Mouse (Mus musculus): ENCODE data around the gene Tm7sf3. TPM values are rescaled to one million over a fixed set of nuclear protein-coding genes. Genes with fewer than 3 reads are reported as not detected.

Gene Tm7sf3
- polyA plus RNA-seq, 1 experiment, result 6.5 TPM

DNA sequence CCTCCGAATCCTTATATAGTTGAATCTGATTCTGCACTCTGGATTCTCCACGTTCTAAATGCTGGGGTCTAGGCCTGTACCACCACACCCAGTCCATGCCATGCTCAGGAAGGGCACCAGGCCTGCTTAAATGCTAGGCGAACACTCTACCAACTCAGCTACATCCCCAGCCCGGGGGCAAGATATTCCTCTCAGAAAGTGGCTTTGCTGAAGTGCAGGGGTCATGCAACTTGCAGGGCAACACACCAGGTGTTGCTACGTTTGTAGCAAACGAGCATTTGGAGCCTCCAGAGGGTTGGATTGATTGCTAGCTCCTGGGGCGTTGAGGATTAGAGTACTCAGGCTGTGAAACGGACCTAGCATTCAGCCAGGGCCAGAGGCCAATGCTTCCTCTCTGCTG is 9.5 kb downstream of the Tm7sf3 start:
- Histone ChIP-seq H3K4me1 (ENCODE audit: control insufficient read depth, insufficient read depth, low read length) (no peaks in the 10 kb centered on the region; the same call in 1 of the 2 replicates), H3K27ac (ENCODE audit: control insufficient read depth, insufficient read depth, low read depth, low read length) (no peak overlapping the region), H3K4me3 (ENCODE audit: control insufficient read depth, low read depth, low read length) (no peak overlapping the region), H3K36me3 (ENCODE audit: control insufficient read depth, insufficient read depth, low read length) (no peaks in the 10 kb centered on the region), H3K27me3 (ENCODE audit: control insufficient read depth, insufficient read depth, low read length) (no peaks in the 10 kb centered on the region)
- no peak for TF ChIP-seq POLR2A (IDR thresholded peaks at IDR 0.05; ENCODE audit: control insufficient read depth, low read depth, low read length)
- TF ChIP-seq CTCF (IDR thresholded peaks at IDR 0.05; ENCODE audit: control insufficient read depth, insufficient read depth, insufficient replicate concordance, low read depth, low read length), result no peak

- no peak overlapping the region for H3K27ac ChIP-seq (ENCODE audit: control insufficient read depth, insufficient read depth, low read depth, low read length)
Observed at GRCm38 (mm10) chr6:146632403-146632802, 10.2 kb downstream of the Tm7sf3 start.

DNA sequence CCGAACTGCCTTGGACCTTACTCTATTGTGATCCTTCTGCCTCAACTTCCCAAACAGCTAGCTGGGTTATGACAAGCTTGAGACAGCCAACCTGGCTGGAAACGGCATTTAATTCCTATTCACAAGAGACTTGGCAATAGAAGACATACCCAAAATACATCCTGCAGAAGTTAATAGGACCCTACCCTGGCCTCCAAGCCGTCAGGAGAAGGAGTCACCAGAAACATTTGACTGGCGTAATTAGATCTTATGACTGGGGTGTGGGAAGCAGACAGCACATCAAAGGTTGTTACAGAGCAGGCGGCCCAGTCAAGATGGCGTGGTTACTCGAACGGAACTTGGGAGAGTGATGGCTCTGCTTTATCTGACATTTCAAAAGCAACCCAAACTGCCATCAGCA is 10.8 kb downstream of the Tm7sf3 start:
- TF ChIP-seq POLR2A (IDR thresholded peaks at IDR 0.05; ENCODE audit: control insufficient read depth, low read depth, low read length) (no peak), CTCF (IDR thresholded peaks at IDR 0.05; ENCODE audit: control insufficient read depth, insufficient read depth, insufficient replicate concordance, low read depth, low read length) (no peak)
- Histone ChIP-seq H3K36me3 (ENCODE audit: control insufficient read depth, insufficient read depth, low read length) (no peaks in the 10 kb centered on the region), H3K27me3 (ENCODE audit: control insufficient read depth, insufficient read depth, low read length) (no peaks in the 10 kb centered on the region), H3K4me3 (ENCODE audit: control insufficient read depth, low read depth, low read length) (no peak overlapping the region), H3K4me1 (ENCODE audit: control insufficient read depth, insufficient read depth, low read length) (no peaks in the 10 kb centered on the region; the same call in 1 of the 2 replicates), H3K27ac (ENCODE audit: control insufficient read depth, insufficient read depth, low read depth, low read length) (no peak overlapping the region)

More at GRCm38 (mm10) chr6:146632403-146632802, 10.2 kb downstream of the Tm7sf3 start:
- no peaks in the 10 kb centered on the region; the same call in 1 of the 2 replicates for H3K4me1 ChIP-seq (ENCODE audit: control insufficient read depth, insufficient read depth, low read length)
- H3K4me3 ChIP-seq (ENCODE audit: control insufficient read depth, low read depth, low read length), result no peak overlapping the region
- TF ChIP-seq POLR2A (IDR thresholded peaks at IDR 0.05; ENCODE audit: control insufficient read depth, low read depth, low read length), result no peak
- TF ChIP-seq CTCF (IDR thresholded peaks at IDR 0.05; ENCODE audit: control insufficient read depth, insufficient read depth, insufficient replicate concordance, low read depth, low read length), result no peak
- no peaks in the 10 kb centered on the region for H3K27me3 ChIP-seq (ENCODE audit: control insufficient read depth, insufficient read depth, low read length)
- no peaks in the 10 kb centered on the region for H3K36me3 ChIP-seq (ENCODE audit: control insufficient read depth, insufficient read depth, low read length)

DNA sequence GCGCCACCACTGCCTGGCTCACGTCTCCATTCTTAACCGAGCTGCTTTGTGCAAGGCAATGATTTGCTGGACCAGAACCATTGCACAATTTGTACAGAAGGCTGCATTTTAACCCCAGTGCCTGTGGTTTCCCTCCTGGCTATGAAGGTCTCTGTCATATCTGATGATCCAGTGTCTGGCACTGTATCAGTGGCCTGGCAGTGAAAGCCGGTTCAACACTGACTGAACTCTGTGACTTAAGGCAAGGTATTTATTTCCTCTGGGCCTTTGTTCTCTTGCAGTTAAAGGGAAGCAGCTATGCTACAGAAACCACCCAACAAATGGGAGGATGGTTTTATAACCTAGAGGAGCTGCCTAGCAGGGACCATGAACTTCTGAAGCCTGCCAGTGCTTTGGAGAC is 11.7 kb downstream of the Tm7sf3 start:
- TF ChIP-seq CTCF (IDR thresholded peaks at IDR 0.05; ENCODE audit: control insufficient read depth, insufficient read depth, insufficient replicate concordance, low read depth, low read length), result no peak
- TF ChIP-seq POLR2A (IDR thresholded peaks at IDR 0.05; ENCODE audit: control insufficient read depth, low read depth, low read length), result no peak
- H3K36me3 ChIP-seq (ENCODE audit: control insufficient read depth, insufficient read depth, low read length), result no peaks in the 10 kb centered on the region
- H3K4me1 ChIP-seq (ENCODE audit: control insufficient read depth, insufficient read depth, low read length), result no peaks in the 10 kb centered on the region; the same call in 1 of the 2 replicates
- H3K27ac ChIP-seq (ENCODE audit: control insufficient read depth, insufficient read depth, low read depth, low read length), result no peak overlapping the region
- no peaks in the 10 kb centered on the region for H3K27me3 ChIP-seq (ENCODE audit: control insufficient read depth, insufficient read depth, low read length)
- no peak overlapping the region for H3K4me3 ChIP-seq (ENCODE audit: control insufficient read depth, low read depth, low read length)

DNA sequence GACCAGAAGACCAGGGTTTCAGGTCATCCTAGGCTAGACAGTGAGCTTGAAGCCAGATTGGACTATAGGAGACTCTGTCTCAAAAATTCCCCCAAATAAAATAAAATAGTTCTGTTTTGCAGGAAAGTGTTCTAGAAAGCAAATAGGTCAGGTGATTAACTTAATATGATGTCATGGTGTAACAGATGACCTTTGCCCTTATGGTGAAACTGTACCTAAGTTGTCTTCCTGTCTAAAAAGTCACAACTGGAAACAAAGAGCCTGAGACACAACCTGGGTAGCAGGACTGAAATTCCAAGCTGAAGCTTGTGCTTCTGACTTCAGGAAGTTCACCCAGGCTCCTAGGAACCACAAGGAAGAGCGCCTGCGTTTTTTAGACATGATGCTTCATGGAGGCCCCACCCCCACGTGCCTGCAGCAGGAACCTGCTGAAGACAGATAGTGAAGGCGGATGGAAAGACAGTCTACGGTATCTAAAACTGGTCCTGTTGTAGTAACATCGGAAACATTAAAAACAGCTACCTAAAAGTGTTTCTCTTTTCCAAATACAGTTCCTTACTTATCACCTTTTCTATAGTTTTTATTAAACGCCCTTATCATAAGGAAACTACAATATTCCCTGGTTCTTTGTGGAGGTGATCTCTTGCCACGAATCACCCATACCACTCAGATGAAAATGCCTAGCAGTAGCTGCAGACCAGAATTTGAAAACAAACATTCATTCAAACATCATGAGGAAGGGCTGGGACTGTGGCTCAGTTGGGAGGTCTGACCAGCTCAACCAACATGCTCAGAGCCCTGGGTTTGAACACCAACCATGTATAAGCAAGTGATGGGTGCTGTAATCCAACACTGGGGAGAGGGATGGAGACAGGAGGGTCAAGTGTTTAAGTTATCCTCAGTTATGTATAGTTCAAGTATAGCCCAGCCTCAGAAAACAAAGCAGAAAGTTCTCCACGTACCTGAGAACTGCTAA is 12.6 kb downstream of the Tm7sf3 start:
- no peak overlapping the region for H3K4me3 ChIP-seq (ENCODE audit: control insufficient read depth, low read depth, low read length)
- H3K4me1 ChIP-seq (ENCODE audit: control insufficient read depth, insufficient read depth, low read length), result no peaks in the 10 kb centered on the region; the same call in 1 of the 2 replicates
- no peaks in the 10 kb centered on the region for H3K36me3 ChIP-seq (ENCODE audit: control insufficient read depth, insufficient read depth, low read length)
- TF ChIP-seq CTCF (IDR thresholded peaks at IDR 0.05; ENCODE audit: control insufficient read depth, insufficient read depth, insufficient replicate concordance, low read depth, low read length) (no peak), POLR2A (IDR thresholded peaks at IDR 0.05; ENCODE audit: control insufficient read depth, low read depth, low read length) (no peak)
- H3K27me3 ChIP-seq (ENCODE audit: control insufficient read depth, insufficient read depth, low read length), result no peaks in the 10 kb centered on the region
- no peak overlapping the region for H3K27ac ChIP-seq (ENCODE audit: control insufficient read depth, insufficient read depth, low read depth, low read length)

DNA sequence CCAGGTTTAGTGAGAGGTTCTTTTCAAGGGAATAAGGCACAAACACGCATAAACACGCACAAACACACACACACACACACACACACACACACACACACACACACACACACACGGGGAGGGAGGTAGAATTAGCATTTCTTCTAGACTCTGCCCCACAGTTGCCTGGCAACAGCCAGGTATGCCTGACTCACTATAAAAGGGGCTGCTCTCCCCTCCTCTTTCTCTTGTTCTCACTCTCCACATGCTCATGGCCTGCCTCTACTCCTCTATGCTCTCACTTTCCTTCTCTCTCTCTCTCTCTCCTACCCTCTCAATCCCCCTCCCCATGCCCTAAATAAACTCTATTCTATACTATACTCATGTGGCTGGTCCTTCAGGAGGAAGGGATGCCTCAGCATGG is 14.5 kb downstream of the Tm7sf3 start:
- H3K4me3 ChIP-seq (ENCODE audit: control insufficient read depth, low read depth, low read length), result no peak overlapping the region
- TF ChIP-seq POLR2A (IDR thresholded peaks at IDR 0.05; ENCODE audit: control insufficient read depth, low read depth, low read length) (no peak), CTCF (IDR thresholded peaks at IDR 0.05; ENCODE audit: control insufficient read depth, insufficient read depth, insufficient replicate concordance, low read depth, low read length) (no peak)
- no peak overlapping the region for H3K27ac ChIP-seq (ENCODE audit: control insufficient read depth, insufficient read depth, low read depth, low read length)
- no peaks in the 10 kb centered on the region for H3K27me3 ChIP-seq (ENCODE audit: control insufficient read depth, insufficient read depth, low read length)
- no peaks in the 10 kb centered on the region for H3K36me3 ChIP-seq (ENCODE audit: control insufficient read depth, insufficient read depth, low read length)
- peaks cover 3% of the 10 kb centered on the region; the same call in 1 of the 2 replicates for H3K4me1 ChIP-seq (ENCODE audit: control insufficient read depth, insufficient read depth, low read length)

- Histone ChIP-seq H3K27ac (ENCODE audit: control insufficient read depth, insufficient read depth, low read depth, low read length) (no peak overlapping the region), H3K4me1 (ENCODE audit: control insufficient read depth, insufficient read depth, low read length) (no peaks in the 10 kb centered on the region), H3K27me3 (ENCODE audit: control insufficient read depth, insufficient read depth, low read length) (no peaks in the 10 kb centered on the region), H3K4me3 (ENCODE audit: control insufficient read depth, low read depth, low read length) (no peak overlapping the region), H3K36me3 (ENCODE audit: control insufficient read depth, insufficient read depth, low read length) (no peaks in the 10 kb centered on the region)
- TF ChIP-seq POLR2A (IDR thresholded peaks at IDR 0.05; ENCODE audit: control insufficient read depth, low read depth, low read length) (no peak), CTCF (IDR thresholded peaks at IDR 0.05; ENCODE audit: control insufficient read depth, insufficient read depth, insufficient replicate concordance, low read depth, low read length) (no peak)
Observed at GRCm38 (mm10) chr6:146616670-146617069, 26.0 kb downstream of the Tm7sf3 start.
